Mouse (Mus musculus): Measurements from ENCODE around the gene Vmn2r92. TPM values are rescaled to one million over a fixed set of nuclear protein-coding genes. Genes with fewer than 3 reads are reported as not detected.
"Not testable (repeated sequence)": the region's sequence is repeated elsewhere in the genome, so short reads cannot be mapped to it uniquely, and the experiment has no call there.

The Vmn2r92 gene
- polyA plus RNA-seq (2015; fragmentation: Nextera tagmentation; extraction: Ambion mirVana), result not detected in 2 replicates

- WGBS, result 51% methylated on average over 1 of the region's 1 CpGs
- H3K36me3 ChIP-seq; H3K4me1 ChIP-seq; ATAC-seq (ENCODE audit: insufficient read depth, low FRiP score, low read depth); H3K4me3 ChIP-seq (replicated peaks); H3K4me2 ChIP-seq; H3K9ac ChIP-seq; H3K9me3 ChIP-seq; H3K27me3 ChIP-seq (replicated peaks); H3K27ac ChIP-seq: not testable (repeated sequence)
Measured at GRCm38 (mm10) chr17:18151587-18151986, at the start of gene Vmn2r92. Gene Vmn2r92 (plus strand): TSS chr17:18151887.

GRCm38 (mm10) chr17:18102265-18102664 lies 49.4 kb upstream of the Vmn2r92 start:
- not testable (repeated sequence) for H3K4me1 ChIP-seq; H3K36me3 ChIP-seq; ATAC-seq (ENCODE audit: insufficient read depth, low FRiP score, low read depth); H3K4me3 ChIP-seq (replicated peaks); H3K27ac ChIP-seq; H3K9ac ChIP-seq; H3K9me3 ChIP-seq; H3K27me3 ChIP-seq (replicated peaks); H3K4me2 ChIP-seq
- 82% methylated on average over 3 of the region's 3 CpGs for WGBS

- not testable (repeated sequence) for H3K27ac ChIP-seq; H3K4me1 ChIP-seq; H3K4me3 ChIP-seq (replicated peaks); H3K9ac ChIP-seq; H3K9me3 ChIP-seq; H3K4me2 ChIP-seq; H3K27me3 ChIP-seq (replicated peaks); H3K36me3 ChIP-seq; ATAC-seq (ENCODE audit: insufficient read depth, low FRiP score, low read depth)
- 63% methylated on average over 2 of the region's 2 CpGs for WGBS
Measured at GRCm38 (mm10) chr17:18161194-18161593, 9.5 kb downstream of the Vmn2r92 start.

GRCm38 (mm10) chr17:18189732-18190131 lies 38.0 kb downstream of the Vmn2r92 start:
- ATAC-seq (ENCODE audit: insufficient read depth, low FRiP score, low read depth), result no peak
- Histone ChIP-seq H3K27ac (no peak overlapping the region), H3K4me1 (no peaks in the 10 kb centered on the region), H3K4me2 (no peak overlapping the region), H3K27me3 (replicated peaks) (no peaks in the 10 kb centered on the region), H3K9ac (no peak overlapping the region), H3K4me3 (replicated peaks) (no peak overlapping the region), H3K36me3 (no peaks in the 10 kb centered on the region), H3K9me3 (no peaks in the 10 kb centered on the region)
- WGBS, result 74% methylated on average over 1 of the region's 1 CpGs

GRCm38 (mm10) chr17:18221300-18221699 lies 69.6 kb downstream of the Vmn2r92 start:
- Histone ChIP-seq H3K9ac (no peak overlapping the region), H3K27me3 (replicated peaks) (no peaks in the 10 kb centered on the region), H3K27ac (no peak overlapping the region), H3K4me1 (no peaks in the 10 kb centered on the region), H3K9me3 (no peaks in the 10 kb centered on the region), H3K4me3 (replicated peaks) (no peak overlapping the region), H3K4me2 (no peak overlapping the region), H3K36me3 (no peaks in the 10 kb centered on the region)
- ATAC-seq (ENCODE audit: insufficient read depth, low FRiP score, low read depth), result no peak

GRCm38 (mm10) chr17:18231996-18232395 lies 80.3 kb downstream of the Vmn2r92 start:
- Histone ChIP-seq H3K27me3 (replicated peaks) (no peaks in the 10 kb centered on the region), H3K4me3 (replicated peaks) (no peak overlapping the region), H3K36me3 (no peaks in the 10 kb centered on the region), H3K4me1 (no peaks in the 10 kb centered on the region), H3K27ac (no peak overlapping the region), H3K9ac (no peak overlapping the region), H3K4me2 (no peak overlapping the region), H3K9me3 (no peaks in the 10 kb centered on the region)
- WGBS, result 74% methylated on average over 2 of the region's 2 CpGs
- no peak for ATAC-seq (ENCODE audit: insufficient read depth, low FRiP score, low read depth)

GRCm38 (mm10) chr17:18236931-18237330 lies 85.2 kb downstream of the Vmn2r92 start:
- ATAC-seq (ENCODE audit: insufficient read depth, low FRiP score, low read depth), result no peak
- Histone ChIP-seq H3K4me3 (replicated peaks) (no peak overlapping the region), H3K4me2 (no peak overlapping the region), H3K36me3 (no peaks in the 10 kb centered on the region), H3K27ac (no peak overlapping the region), H3K4me1 (no peaks in the 10 kb centered on the region), H3K27me3 (replicated peaks) (no peaks in the 10 kb centered on the region), H3K9me3 (no peaks in the 10 kb centered on the region), H3K9ac (no peak overlapping the region)
- 83% methylated on average over 14 of the region's 14 CpGs for WGBS

Other genes with a start within 250 kb of the Vmn2r92 start
- not detected in 2 replicates for gene Fpr-rs4, start 130.2 kb upstream of the Vmn2r92 start, polyA plus RNA-seq (2015; fragmentation: Nextera tagmentation; extraction: Ambion mirVana)
- gene Vmn2r124, start 102.5 kb upstream of the Vmn2r92 start, polyA plus RNA-seq (2015; fragmentation: Nextera tagmentation; extraction: Ambion mirVana), result not detected in 2 replicates
- gene Vmn2r91, start 66.9 kb upstream of the Vmn2r92 start, polyA plus RNA-seq (2015; fragmentation: Nextera tagmentation; extraction: Ambion mirVana), result not detected in 2 replicates
- gene Vmn2r94, start 125.9 kb downstream of the Vmn2r92 start, polyA plus RNA-seq (2015; fragmentation: Nextera tagmentation; extraction: Ambion mirVana), result not detected in 2 replicates
- gene Vmn2r93, start 146.2 kb downstream of the Vmn2r92 start, polyA plus RNA-seq (2015; fragmentation: Nextera tagmentation; extraction: Ambion mirVana), result not detected in 2 replicates

Measured in stomach, embryonic 15.5 days (tissue).